Mouse (Mus musculus) megakaryocyte, adult 5-6 weeks (primary cell): ENCODE measurements around the gene Mdh1. TPM values are rescaled to one million over a fixed set of nuclear protein-coding genes. Genes with fewer than 3 reads are reported as not detected.

Source experiments
- ATAC-seq: 2 replicates; pipeline ENCODE4 v1.8.0; 2016; ENCODE audit warnings: mild to moderate bottlenecking, inconsistent platforms; ENCODE audit not compliant: poor library complexity, severe bottlenecking
- total RNA-seq, 2 experiments: library from RNA; stranded (forward) in 1 of 2; stranded (reverse) in 1 of 2; fragments of 153-499, 151-499 nt in 1 of 2; fragments of 221-1000, 200-1000 nt in 1 of 2; gene quantifications; 2 replicates each; pipeline versions ENCODE4 v1.2.3 to v1.2.4; 2015 to 2017

Gene Mdh1
- total RNA-seq (2015) (139 and 142 TPM in 2 replicates), total RNA-seq (2017) (69.3 and 90.9 TPM in 2 replicates)

GRCm38 (mm10) chr11:21571700-21572381, at the start of gene Mdh1, which contains the start of gene Wdpcp:
Mdh1 (minus strand) TSS chr11:21572367.
Wdpcp (plus strand) TSS chr11:21572235.
- ATAC-seq: peak; percentile 91

- no peak for ATAC-seq
Measured at GRCm38 (mm10) chr11:21615915-21616314, 43.7 kb upstream of the Mdh1 start.

- ATAC-seq: no peak
Measured at GRCm38 (mm10) chr11:21602497-21602896, 30.3 kb upstream of the Mdh1 start.

GRCm38 (mm10) chr11:21583286-21583685, 11.1 kb upstream of the Mdh1 start:
- no peak for ATAC-seq

- no peak for ATAC-seq
Measured at GRCm38 (mm10) chr11:21581472-21581871, 9.3 kb upstream of the Mdh1 start.

GRCm38 (mm10) chr11:21570973-21571372, 1.2 kb downstream of the Mdh1 start:
- no peak for ATAC-seq

- ATAC-seq: no peak
Measured at GRCm38 (mm10) chr11:21570109-21570474, 2.1 kb downstream of the Mdh1 start.

- no peak for ATAC-seq
Measured at GRCm38 (mm10) chr11:21569456-21570108, 2.6 kb downstream of the Mdh1 start.

GRCm38 (mm10) chr11:21569002-21569401, 3.2 kb downstream of the Mdh1 start:
- peak; percentile 25; the same call in 1 of the 2 replicates for ATAC-seq

- ATAC-seq: no peak
Measured at GRCm38 (mm10) chr11:21567733-21568132, 4.4 kb downstream of the Mdh1 start.

GRCm38 (mm10) chr11:21566934-21567333, 5.2 kb downstream of the Mdh1 start:
- ATAC-seq: no peak

- no peak for ATAC-seq
Measured at GRCm38 (mm10) chr11:21564681-21565405, 7.3 kb downstream of the Mdh1 start.

GRCm38 (mm10) chr11:21563617-21564325, 8.4 kb downstream of the Mdh1 start:
- ATAC-seq: peak; percentile 56; the same call in 1 of the 2 replicates

- ATAC-seq: no peak
Measured at GRCm38 (mm10) chr11:21561347-21561746, 10.8 kb downstream of the Mdh1 start.

- no peak for ATAC-seq
Measured at GRCm38 (mm10) chr11:21559727-21560126, 12.4 kb downstream of the Mdh1 start.

- ATAC-seq: peak; percentile 62
Measured at GRCm38 (mm10) chr11:21552049-21552448, 20.1 kb downstream of the Mdh1 start.

GRCm38 (mm10) chr11:21550222-21551173, 21.7 kb downstream of the Mdh1 start:
- ATAC-seq: peak; percentile 43; the same call in 1 of the 2 replicates

GRCm38 (mm10) chr11:21549754-21550153, 22.4 kb downstream of the Mdh1 start:
- peak; percentile 64 for ATAC-seq

GRCm38 (mm10) chr11:21549052-21549451, 23.1 kb downstream of the Mdh1 start:
- ATAC-seq: 0 out of 2 replicates have a peak, but pooled peaks have one; percentile 27

GRCm38 (mm10) chr11:21547518-21547917, 24.6 kb downstream of the Mdh1 start:
- no peak for ATAC-seq
